20 mouse cellular contexts compared by ENCODE assay signal in the genomic region with DNA sequence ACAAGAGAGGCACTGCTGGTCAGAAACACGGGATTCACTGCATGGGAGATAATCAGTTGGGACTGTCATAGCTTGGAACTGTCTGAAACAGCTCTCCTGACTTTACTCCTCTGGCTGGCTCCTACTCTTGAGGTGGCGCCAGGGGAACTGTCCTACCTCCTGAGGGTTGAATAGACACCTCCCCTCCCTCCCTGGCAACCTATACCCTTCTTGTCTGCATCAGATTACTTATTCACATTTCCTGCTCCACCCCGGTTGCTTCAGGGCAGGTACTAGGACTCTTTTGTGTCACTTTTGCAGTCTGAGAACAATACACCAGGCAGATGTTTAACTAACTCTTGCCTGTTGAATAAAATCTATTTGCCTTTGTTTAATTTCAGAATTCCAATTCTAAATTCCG. TPM values are rescaled to one million over a fixed set of nuclear protein-coding genes. Genes with fewer than 3 reads are reported as not detected.
A peak's percentile ranks its signal among the peaks of the same experiment; 100 is the strongest.
DNase-seq lines count a peak whose midpoint lies in the region; ATAC-seq and TF ChIP-seq lines count a peak whose summit lies in the region.
"Had no signal": no experiment of that assay in that cellular context is flagged by ENCODE, and none has a peak within 500 bp of the region (broad histone marks: within the 10 kb centered on the region; RNA-seq: fewer than 3 reads in every experiment).

No protein-coding gene starts in this region.

- peak; percentile 64 for DNase-seq in embryonic facial prominence, embryonic 14.5 days (ENCODE audit: low spot score)
- DNase-seq in embryonic facial prominence, embryonic 10.5 days (ENCODE audit: low spot score): no peak
- peak; percentile 40 for DNase-seq in thymus, postnatal 4 days
- no peak for DNase-seq in thymus, adult 2 months
- DNase-seq in ZHBTc4 (ENCODE audit: low read depth, low spot score): peak; percentile 82
- no peak for DNase-seq in liver
- no peak for DNase-seq in adrenal gland, adult 18-20 months (ENCODE audit: low spot score in 2 of 2)
- DNase-seq: adrenal gland, adult 2 months; cerebellum, adult 8-10 months; gastrocnemius, postnatal 25 days; kidney, adult 9 months; layer of hippocampus, adult 9-11 months; liver, embryonic 13.5 days; lung, embryonic 14.5 days; lung, postnatal 36 days; right cerebral cortex, adult 18-20 months had no signal

- H3K27ac ChIP-seq in embryonic facial prominence, embryonic 14.5 days (replicated peaks; ENCODE audit: low read depth, low read length): no peak overlapping the region
- H3K27ac ChIP-seq in embryonic facial prominence, embryonic 10.5 days (replicated peaks): no peak overlapping the region
- no peak overlapping the region for H3K27ac ChIP-seq in thymus, adult 2 months (ENCODE audit: control insufficient read depth, insufficient read depth, low read length)
- H3K27ac ChIP-seq in stomach, embryonic 16.5 days (ENCODE audit: low read length): no peak overlapping the region
- H3K27ac ChIP-seq: heart, embryonic 15.5 days; liver, embryonic 13.5 days had no signal

- no peaks in the 10 kb centered on the region for H3K9me3 ChIP-seq in embryonic facial prominence, embryonic 14.5 days (ENCODE audit: control insufficient read depth, low read length)
- no peaks in the 10 kb centered on the region for H3K9me3 ChIP-seq in embryonic facial prominence, embryonic 10.5 days
- no peaks in the 10 kb centered on the region for H3K9me3 ChIP-seq in stomach, embryonic 16.5 days (replicated peaks; ENCODE audit: control insufficient read depth, low read length)
- H3K9me3 ChIP-seq: heart, embryonic 15.5 days; liver, embryonic 13.5 days had no signal

- WGBS in embryonic facial prominence, embryonic 14.5 days: 29% methylated on average over 4 of the region's 4 CpGs
- 53% methylated on average over 4 of the region's 4 CpGs for WGBS in embryonic facial prominence, embryonic 10.5 days
- 59% methylated on average over 4 of the region's 4 CpGs for WGBS in thymus, adult 2 months
- 36% methylated on average over 4 of the region's 4 CpGs for WGBS in stomach, embryonic 16.5 days

- peak; percentile 91 for ATAC-seq in embryonic facial prominence, embryonic 14.5 days (ENCODE audit: low read depth)
- peak; percentile 33; the same call in 1 of the 2 replicates for ATAC-seq in stomach, embryonic 16.5 days (ENCODE audit: insufficient read depth, low FRiP score)
- ATAC-seq: forebrain, embryonic 14.5 days; Patski had no signal

- no peak for TF ChIP-seq CTCF in thymus, adult 2 months (IDR thresholded peaks at IDR 0.05; ENCODE audit: borderline replicate concordance, control insufficient read depth, extremely low read depth, insufficient read depth, low read length, poor library complexity)

- TF ChIP-seq POLR2A in thymus, adult 2 months (IDR thresholded peaks at IDR 0.05; ENCODE audit: control insufficient read depth, extremely low read depth, insufficient read depth, low read length, poor library complexity): no peak

- H3K36me3 ChIP-seq in embryonic facial prominence, embryonic 14.5 days (ENCODE audit: control insufficient read depth, insufficient read depth, low read length): no peaks in the 10 kb centered on the region
- H3K36me3 ChIP-seq in embryonic facial prominence, embryonic 10.5 days (replicated peaks): no peaks in the 10 kb centered on the region
- H3K36me3 ChIP-seq in thymus, adult 2 months (ENCODE audit: control insufficient read depth, insufficient read depth, low read length): no peaks in the 10 kb centered on the region
- no peaks in the 10 kb centered on the region for H3K36me3 ChIP-seq in stomach, embryonic 16.5 days (ENCODE audit: control insufficient read depth, insufficient read depth, low read length)
- H3K36me3 ChIP-seq: heart, embryonic 15.5 days; liver, embryonic 13.5 days had no signal

- no peak overlapping the region for H3K4me2 ChIP-seq in embryonic facial prominence, embryonic 14.5 days (ENCODE audit: low read depth, low read length)
- no peak overlapping the region for H3K4me2 ChIP-seq in stomach, embryonic 16.5 days (ENCODE audit: low read depth, low read length)
- H3K4me2 ChIP-seq: heart, embryonic 15.5 days; liver, embryonic 13.5 days; lung, embryonic 14.5 days had no signal

- no peaks in the 10 kb centered on the region for H3K27me3 ChIP-seq in embryonic facial prominence, embryonic 14.5 days (replicated peaks; ENCODE audit: control insufficient read depth, insufficient read depth, low read length)
- no peaks in the 10 kb centered on the region for H3K27me3 ChIP-seq in embryonic facial prominence, embryonic 10.5 days (replicated peaks; ENCODE audit: low read depth, poor library complexity, severe bottlenecking)
- H3K27me3 ChIP-seq in thymus, adult 2 months (ENCODE audit: control insufficient read depth, insufficient read depth, low read length): no peaks in the 10 kb centered on the region
- no peaks in the 10 kb centered on the region for H3K27me3 ChIP-seq in stomach, embryonic 16.5 days (ENCODE audit: control insufficient read depth, insufficient read depth, low read length)
- H3K27me3 ChIP-seq: heart, embryonic 15.5 days; liver, embryonic 13.5 days; Patski had no signal

- no peaks in the 10 kb centered on the region for H3K4me1 ChIP-seq in embryonic facial prominence, embryonic 14.5 days (ENCODE audit: control insufficient read depth, insufficient read depth, low read length)
- H3K4me1 ChIP-seq in embryonic facial prominence, embryonic 10.5 days: peaks cover 14% of the 10 kb centered on the region
- peaks cover 13% of the 10 kb centered on the region for H3K4me1 ChIP-seq in thymus, adult 2 months (replicated peaks; ENCODE audit: control insufficient read depth, insufficient read depth, low read length)
- no peaks in the 10 kb centered on the region; the same call in 1 of the 2 replicates for H3K4me1 ChIP-seq in stomach, embryonic 16.5 days (ENCODE audit: control insufficient read depth, insufficient read depth, low read length)
- H3K4me1 ChIP-seq: liver, embryonic 13.5 days had no signal

- H3K4me3 ChIP-seq in embryonic facial prominence, embryonic 14.5 days (ENCODE audit: low read depth, low read length): no peak overlapping the region
- no peak overlapping the region for H3K4me3 ChIP-seq in embryonic facial prominence, embryonic 10.5 days
- no peak overlapping the region for H3K4me3 ChIP-seq in thymus, adult 2 months (ENCODE audit: control insufficient read depth, insufficient read depth, low read length)
- no peak overlapping the region for H3K4me3 ChIP-seq in stomach, embryonic 16.5 days (replicated peaks; ENCODE audit: low read length)
- H3K4me3 ChIP-seq: heart, embryonic 15.5 days; liver, embryonic 13.5 days had no signal

- H3K9ac ChIP-seq in embryonic facial prominence, embryonic 14.5 days (ENCODE audit: low read depth, low read length): no peak overlapping the region
- H3K9ac ChIP-seq in stomach, embryonic 16.5 days (ENCODE audit: low read length): no peak overlapping the region
- H3K9ac ChIP-seq: heart, embryonic 15.5 days; liver, embryonic 13.5 days; lung, embryonic 14.5 days had no signal

RNA-seq across cellular contexts. Expression of a gene that starts 48.8 kb away (rescaled TPM):
- 28.8 and 31.4 TPM in 2 replicates for polyA plus RNA-seq in embryonic facial prominence, embryonic 14.5 days (2014; fragmentation: Nextera tagmentation; extraction: Ambion mirVana)
- polyA plus RNA-seq in embryonic facial prominence, embryonic 10.5 days (2016; fragmentation: Nextera tagmentation; extraction: Ambion mirVana): 24.6 and 26.0 TPM in 2 replicates
- 10.8 and 14.6 TPM in 2 replicates for polyA plus RNA-seq in thymus, adult 2 months (2012; rRNA removed)
- polyA plus RNA-seq in stomach, embryonic 16.5 days (2015; fragmentation: Nextera tagmentation; extraction: Ambion mirVana): 26.6 and 27.8 TPM in 2 replicates
- 10 to 100 TPM; 25.5 to 32.4 TPM for total RNA-seq in adrenal gland, adult 18-20 months (2021)

Comparison
In these comparisons a context has a peak if more than half of its experiments do, and no peak if none do; other contexts are left out.
1. DNase-seq: peak in embryonic facial prominence, embryonic 14.5 days (single experiment), thymus, postnatal 4 days (single experiment) and ZHBTc4 (single experiment); none in embryonic facial prominence, embryonic 10.5 days (single experiment), thymus, adult 2 months (single experiment), liver (single experiment) and adrenal gland, adult 18-20 months (0 of 2).